Mouse (Mus musculus) layer of hippocampus, adult 8-10 months (tissue): ENCODE results near the gene Gm49387. TPM values are rescaled to one million over a fixed set of nuclear protein-coding genes. Genes with fewer than 3 reads are reported as not detected.
A peak's percentile ranks its signal among the peaks of the same experiment; 100 is the strongest.

Source experiments
- DNase-seq, 2 experiments: peaks; one replicate each; pipeline ENCODE4 v3.0.0; 2022; ENCODE audit warnings: low spot score in 2 of 2
- total RNA-seq, 4 experiments: library from RNA; stranded (reverse); gene quantifications; 2 replicates each; pipeline ENCODE4 v1.2.4; 2022

The Gm49387 gene
- total RNA-seq, 4 experiments from 2014 or later: not detected

DNA sequence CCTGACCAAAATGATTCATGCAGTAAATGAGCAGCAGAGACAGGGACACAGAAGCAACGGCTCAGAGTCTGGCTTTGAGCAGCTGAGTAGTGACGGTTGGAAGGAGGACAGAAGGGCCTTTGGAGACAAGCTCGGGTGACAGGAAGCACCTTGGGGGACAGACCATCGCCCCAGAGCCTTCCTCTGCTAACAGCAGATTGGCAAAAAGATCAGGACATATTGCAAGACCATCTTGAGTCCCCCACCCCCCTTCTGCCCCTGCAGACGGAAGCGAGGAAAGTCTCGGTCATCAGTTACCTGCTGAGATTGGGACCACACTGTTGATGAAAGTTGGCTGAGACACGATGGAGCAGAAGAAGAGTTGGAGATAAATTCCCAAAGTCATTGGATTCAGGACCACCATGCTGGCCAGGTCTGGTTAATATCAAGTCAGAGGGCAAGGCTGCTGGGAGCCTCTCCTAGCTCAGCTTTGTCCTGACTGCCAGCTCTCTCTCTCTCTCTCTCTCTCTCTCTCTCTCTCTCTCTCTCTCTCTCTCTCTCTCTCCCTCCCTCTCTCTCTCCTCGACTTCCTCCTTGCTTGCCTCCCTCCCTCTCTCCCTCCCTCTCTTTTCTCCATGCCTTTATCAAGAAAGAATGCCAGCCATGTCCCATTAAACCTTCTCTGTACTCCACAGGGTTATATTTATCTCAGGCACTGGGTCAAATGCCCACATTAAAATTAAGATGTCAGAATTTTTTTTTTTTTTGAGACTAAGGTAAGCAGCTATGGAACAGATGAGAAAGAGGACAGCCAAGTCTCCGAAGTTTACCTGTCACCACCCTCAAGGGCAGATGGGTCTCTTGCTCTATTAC, 63.6 kb downstream of the Gm49387 start:
- DNase-seq: no peak

- DNase-seq: no peak
Observed at GRCm38 (mm10) chr14:31575866-31576265, 64.8 kb downstream of the Gm49387 start.

- no peak for DNase-seq
Observed at GRCm38 (mm10) chr14:31574903-31575665, 65.6 kb downstream of the Gm49387 start.

- peak; percentile 66 for DNase-seq
Observed at GRCm38 (mm10) chr14:31572561-31573175, 68.0 kb downstream of the Gm49387 start.

DNA sequence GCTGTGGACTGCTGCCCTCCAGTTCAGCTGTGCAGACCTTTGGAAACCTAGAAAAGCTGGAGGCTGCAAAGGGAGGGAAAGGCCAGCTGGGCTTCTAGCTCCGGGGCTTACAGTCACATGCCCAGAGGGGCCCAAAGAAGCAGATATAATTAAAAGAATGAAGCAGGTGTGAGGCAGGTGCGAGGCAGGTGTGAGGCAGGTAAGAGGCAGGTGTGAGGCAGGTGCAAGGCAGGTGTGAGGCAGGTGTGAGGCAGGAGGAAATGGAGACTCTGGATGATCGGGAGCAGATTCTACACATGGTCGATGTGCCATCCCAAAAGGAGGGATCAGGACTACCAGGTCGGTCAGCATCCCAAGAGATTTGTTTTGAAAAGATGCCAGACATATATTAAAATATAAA, 69.3 kb downstream of the Gm49387 start:
- DNase-seq: no peak

DNA sequence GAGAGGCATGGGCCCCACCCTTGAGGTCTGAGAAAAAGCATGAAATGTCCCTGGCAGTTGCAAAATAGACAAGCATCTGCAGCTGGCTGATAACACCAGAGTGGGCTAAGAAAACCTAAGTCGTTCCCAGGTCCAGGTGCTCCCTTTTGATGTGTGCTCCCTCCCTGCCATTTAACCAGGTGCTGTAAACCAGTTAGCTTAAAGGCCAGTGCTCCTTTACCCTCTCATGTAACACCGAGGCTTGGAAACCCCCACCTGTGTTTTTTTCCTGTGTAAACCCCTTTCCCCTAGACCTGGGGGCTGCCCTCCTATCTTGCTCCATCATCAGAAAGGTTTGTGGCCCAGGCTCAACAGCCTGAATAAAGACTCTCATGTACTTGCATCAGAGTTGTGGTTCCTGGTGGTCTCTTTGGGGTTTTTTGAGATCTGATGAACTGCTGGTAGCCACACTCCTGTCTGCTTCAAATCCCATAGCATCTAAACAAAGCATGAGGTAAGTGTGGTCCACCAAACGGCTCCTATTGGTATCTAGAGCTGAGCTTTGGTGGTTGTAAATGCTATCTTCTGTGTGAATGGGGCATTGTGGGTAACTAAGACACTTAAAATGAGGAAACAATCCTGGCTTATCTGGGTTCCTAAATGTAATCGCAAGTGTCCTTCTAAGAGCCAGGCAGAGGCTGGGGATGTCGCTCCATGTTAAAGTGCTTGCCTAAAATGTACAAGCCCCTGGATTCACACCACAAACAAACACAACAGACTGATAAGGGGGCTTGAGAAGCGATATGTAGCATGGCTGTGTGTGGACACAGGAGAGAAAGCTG, 70.3 kb downstream of the Gm49387 start:
- no peak for DNase-seq

DNA sequence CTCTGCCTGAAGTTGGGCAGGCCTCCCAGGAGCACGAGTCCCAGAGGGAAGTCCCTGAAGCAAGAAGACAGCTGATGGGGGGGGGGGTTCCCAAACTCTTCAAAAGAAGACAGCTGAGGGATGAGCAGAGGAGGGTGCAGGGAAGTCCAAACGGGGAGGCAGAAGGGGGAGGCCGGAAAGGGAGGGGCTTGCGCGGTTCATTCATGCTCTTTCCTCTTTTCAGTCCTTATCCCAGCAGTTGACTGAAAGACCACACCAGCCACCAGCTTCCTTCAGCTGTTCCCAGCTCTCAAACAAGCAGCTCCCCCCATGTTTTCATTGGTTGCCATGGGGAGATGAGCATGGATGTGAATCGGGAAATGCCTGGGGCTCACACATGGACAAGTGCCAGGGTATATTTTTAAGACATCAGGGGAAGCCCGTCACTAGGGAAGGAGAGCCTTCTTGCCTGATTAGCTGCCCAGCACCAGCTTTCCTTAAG, 71.5 kb downstream of the Gm49387 start:
- DNase-seq: no peak

DNA sequence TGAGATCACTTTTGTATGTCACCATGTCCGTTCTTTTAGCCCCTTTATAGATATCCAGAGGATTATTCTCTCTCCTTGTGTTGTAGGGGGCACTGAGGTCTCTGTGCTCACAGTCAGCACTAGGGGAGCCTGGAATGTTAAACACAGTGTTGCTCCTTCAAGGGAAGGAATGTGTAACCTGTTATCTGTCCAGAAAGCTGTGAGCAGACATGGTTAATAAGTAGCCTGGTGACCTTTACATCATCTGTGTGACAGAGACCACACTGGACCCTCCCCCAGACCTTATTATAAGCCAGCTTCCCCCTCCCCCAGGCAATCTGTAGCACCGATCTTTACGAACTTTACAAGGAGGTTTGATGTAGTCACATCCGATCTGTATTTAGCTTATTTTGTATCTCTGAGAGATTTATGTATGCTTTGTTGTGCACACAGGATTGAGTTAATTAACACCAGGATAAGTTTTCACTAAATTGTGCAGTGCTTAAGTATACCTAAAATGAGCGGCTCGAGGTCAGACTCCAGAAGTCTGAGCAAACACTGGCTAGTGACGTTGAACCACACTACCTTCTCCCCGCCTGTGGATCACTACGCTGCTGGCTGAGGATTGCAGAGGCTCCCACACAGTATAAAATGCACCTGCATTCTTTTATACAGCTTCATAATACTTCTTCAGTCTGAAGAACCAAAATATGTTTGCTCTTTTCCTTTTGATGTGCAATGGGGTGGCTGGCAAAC, 75.0 kb downstream of the Gm49387 start:
- no peak for DNase-seq

DNA sequence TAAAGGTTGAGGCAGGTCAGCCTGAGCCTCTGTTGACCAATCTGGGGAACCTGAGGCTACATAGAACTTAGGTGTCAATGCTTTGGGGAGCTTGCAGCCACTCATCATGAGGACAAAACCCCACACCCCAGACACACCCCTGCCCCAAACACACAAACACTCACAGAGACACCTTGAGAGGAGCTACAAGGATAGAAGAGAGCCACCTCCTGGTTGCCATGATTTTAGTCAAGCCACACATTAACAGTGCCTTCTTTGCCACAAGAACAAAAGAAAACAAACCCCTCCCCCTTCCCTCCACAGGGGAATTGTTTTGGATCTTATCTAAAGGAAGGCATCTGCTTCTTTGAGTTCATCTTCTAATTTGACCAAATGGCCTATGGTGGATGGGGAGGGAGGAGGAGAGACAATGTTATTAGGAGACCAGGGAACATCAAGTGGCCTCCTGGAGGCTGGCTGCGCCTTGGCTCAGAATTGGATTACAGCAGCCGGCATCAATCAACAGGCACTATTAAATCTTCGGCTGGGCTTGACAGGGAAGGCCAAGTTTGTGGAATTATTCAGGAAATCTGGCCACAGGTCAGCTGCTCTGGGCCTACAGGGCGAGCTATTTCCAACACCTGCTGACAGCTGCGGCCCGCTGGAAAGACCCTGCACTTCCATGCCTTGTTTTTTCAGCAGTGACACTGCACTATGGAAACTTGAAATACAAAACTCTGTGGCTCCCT, 76.1 kb downstream of the Gm49387 start:
- DNase-seq: no peak

- DNase-seq: no peak
Observed at GRCm38 (mm10) chr14:31560886-31561285, 79.8 kb downstream of the Gm49387 start.

GRCm38 (mm10) chr14:31559216-31559615, 81.5 kb downstream of the Gm49387 start:
- DNase-seq: no peak

GRCm38 (mm10) chr14:31557784-31558183, 82.9 kb downstream of the Gm49387 start:
- DNase-seq: no peak

DNA sequence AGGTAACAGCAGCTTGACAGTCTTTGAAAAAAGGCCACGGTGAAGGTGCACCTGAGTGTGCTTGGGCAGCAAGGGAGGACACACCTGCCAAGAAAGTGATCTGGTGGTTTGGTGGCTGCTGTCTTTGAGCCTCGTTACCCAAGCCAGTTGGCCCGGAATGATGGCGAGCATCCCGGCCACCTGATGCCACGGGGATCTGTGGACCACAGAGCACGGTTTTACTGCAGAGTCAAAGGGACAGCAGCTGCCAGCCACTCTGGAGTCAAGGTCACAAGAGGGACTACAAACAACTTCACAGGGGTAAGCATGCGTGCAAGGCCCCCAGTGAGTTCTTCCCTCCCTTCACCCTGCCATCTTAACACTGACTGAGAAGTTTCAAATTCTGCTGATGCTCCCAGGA, 83.4 kb downstream of the Gm49387 start:
- DNase-seq: no peak

DNA sequence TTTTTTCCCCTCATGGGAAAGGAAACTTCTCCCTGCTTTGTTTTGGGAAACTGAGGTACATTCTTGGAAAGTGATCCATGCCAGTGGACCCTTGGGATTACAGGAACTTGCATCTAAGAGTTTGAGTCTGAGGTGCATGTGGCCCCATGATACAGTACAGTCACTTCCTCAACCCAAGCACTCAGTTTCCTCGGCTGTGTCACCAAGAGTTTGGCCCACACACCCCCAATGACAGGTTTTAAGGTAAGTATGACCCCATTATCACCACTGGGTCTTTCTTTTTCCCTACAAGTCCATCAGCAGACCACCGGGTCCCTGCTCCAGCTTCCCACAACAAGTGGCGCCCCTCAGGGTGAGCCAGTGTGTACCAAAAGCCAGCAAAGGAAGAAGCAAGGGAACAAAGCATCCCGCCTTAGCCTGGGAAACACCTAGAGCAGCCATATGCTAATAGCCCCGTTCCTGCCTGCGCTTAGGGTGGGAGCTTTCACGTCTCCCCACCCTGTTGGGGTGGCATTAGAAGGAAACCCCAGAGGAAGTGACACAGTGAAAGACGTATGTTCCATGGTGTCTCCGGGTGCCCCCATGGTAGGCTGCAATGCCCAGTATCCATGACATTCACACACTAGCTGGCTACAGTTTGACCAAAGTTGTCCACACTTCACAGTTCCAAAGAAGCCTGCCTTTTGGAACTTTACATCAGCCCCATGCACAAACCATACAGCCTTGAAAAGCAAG, 84.0 kb downstream of the Gm49387 start:
- no peak for DNase-seq

DNA sequence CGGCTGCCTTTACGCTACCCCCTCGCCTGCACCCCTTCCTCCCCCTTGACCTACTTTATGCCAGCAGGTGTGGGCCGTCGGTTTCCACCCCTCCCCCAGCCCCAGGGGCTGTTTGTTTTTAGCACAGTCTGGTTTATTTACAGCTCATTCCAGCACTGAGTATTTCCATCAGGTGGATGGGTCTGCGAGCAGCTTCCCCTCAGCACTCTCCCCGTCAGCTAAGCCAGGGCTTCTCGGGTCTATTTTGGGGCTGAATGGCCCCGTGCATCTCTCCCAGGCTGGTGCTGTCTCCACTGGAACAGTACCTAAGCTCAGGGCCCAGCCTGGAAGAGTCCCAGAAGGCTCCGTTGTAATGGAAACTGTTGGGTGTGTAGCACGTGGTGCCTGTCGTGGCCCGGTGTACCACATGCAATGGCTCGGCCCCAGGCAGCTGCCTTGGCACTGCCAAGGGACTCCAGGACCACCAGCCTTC, 84.7 kb downstream of the Gm49387 start:
- DNase-seq: no peak

DNA sequence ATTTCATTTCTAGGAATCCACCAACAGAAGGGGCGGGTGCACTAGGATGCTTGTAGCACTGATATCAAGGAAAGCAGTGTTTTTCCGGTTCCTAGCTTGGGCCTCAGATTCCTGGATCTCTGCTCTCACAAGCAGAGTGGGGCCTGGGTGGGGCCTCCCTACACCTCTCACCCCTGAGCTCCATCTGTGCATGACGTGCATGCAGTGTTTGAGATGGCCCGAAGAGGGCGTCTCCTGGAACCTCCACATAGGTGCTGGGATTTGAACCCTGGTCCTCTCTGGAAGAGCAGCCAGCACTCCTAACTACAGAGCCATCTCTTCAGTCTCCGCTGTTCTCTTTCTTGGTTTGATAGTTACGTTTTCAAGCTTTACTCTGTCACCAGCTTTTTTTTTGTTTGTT, 85.7 kb downstream of the Gm49387 start:
- DNase-seq: no peak

DNA sequence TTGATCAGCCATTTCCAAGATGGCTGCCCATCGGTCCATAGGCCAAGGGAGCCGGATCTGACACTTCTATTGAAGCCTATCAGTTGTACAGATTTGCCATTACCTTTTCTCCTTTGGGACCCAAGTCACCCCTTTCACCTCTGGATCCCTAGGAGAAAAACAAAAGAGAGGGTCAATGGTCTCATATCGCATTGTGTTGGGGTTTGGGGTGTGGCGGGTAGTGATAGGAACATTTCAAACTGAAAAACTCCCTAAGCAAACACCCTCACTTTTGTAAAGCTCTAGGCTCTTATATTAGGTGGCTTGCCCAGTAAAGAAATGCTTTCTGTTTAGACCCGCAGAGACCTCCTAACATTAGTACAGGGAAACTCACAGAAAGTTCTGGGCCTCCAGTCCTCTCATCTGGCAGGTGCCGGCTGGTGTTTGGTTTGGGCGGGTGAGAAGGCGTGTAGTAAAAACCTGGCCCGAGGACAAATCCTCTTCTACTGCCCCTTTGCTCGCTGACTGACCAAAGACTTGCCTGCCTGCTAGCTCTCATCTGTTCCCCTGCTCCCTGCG, 96.7 kb downstream of the Gm49387 start:
- no peak for DNase-seq

DNA sequence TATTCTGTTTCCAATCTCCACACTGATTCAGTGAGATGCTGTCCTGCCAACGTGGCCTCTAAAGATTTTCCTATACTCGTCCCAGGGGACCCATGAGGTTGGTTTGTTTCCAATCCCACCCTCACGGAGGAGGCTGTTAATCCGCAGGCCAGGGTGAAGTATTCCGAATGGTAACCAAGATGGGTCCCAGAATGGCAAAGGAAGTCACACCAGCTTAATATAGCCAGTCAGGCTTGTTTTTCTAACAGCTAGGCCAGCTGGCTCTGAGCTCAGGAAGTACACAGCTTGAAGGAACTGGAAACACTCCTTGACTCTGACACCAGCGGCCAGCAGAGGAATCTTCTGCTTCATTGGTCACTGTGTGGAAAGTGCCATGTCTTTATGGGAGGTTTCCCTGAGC, 103.4 kb downstream of the Gm49387 start:
- DNase-seq: no peak

DNA sequence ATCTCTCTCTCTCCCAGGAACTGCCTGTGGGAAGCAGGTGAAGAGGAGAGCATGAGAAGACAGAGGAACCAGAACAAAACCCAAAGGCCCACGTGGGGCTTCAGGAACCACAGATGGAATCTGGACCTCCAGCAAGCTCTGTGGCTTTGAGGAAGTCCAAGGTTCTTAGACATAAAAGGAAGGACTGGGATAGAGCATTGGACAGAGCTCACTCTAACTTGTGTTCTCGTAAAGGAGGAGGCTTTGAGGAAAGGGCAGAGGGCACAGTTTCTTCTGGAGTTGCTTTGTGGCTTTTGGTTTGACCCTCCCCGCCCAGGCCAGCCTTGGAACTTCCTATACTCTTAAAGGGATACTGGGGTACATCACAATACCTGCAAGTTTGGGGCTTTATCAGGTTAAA, 108.0 kb downstream of the Gm49387 start:
- DNase-seq: no peak
